Mouse (Mus musculus) gastrocnemius, postnatal 36 days (tissue): Measurements from ENCODE around the gene Lrp1. TPM values are rescaled to one million over a fixed set of nuclear protein-coding genes. Genes with fewer than 3 reads are reported as not detected.

Source experiments
- DNase-seq, 2 experiments: peaks; one replicate each; pipeline ENCODE4 v3.0.0; 2022
- intact Hi-C: fragments of 180-260 bp; cut with DNase I; formaldehyde crosslinking; loops from one replicate; pipeline ENCODE4 v1.15.1; 2025
- total RNA-seq, 2 experiments: library from RNA; stranded (reverse); gene quantifications; 2 replicates each; pipeline ENCODE4 v1.2.3; 2021

Lrp1 gene
- total RNA-seq, 2 experiments from 2014 or later: 48.6 to 49.1 TPM

- intact Hi-C loops: no loop called here
- DNase-seq: no peak
Observed at GRCm38 (mm10) chr10:127570384-127570783, 50.6 kb downstream of the Lrp1 start.

- intact Hi-C loops: no loop called here
- DNase-seq: peak; percentile 47 to 71
Observed at GRCm38 (mm10) chr10:127569450-127569849, 51.5 kb downstream of the Lrp1 start.

- DNase-seq: no peak
- intact Hi-C loops: no loop called here
Observed at GRCm38 (mm10) chr10:127566553-127567326, 54.2 kb downstream of the Lrp1 start.

GRCm38 (mm10) chr10:127564301-127564700 lies 56.6 kb downstream of the Lrp1 start:
- DNase-seq: no peak
- intact Hi-C loops: no loop called here

- DNase-seq: no peak
- intact Hi-C loops: no loop called here
Observed at GRCm38 (mm10) chr10:127563840-127564239, 57.1 kb downstream of the Lrp1 start.

- DNase-seq: no peak
- intact Hi-C loops: no loop called here
Observed at GRCm38 (mm10) chr10:127561145-127561544, 59.8 kb downstream of the Lrp1 start.

GRCm38 (mm10) chr10:127557397-127557796 lies 63.6 kb downstream of the Lrp1 start:
- intact Hi-C loops: no loop called here
- DNase-seq: no peak

GRCm38 (mm10) chr10:127555703-127556102 lies 65.2 kb downstream of the Lrp1 start:
- intact Hi-C loops: no loop called here

GRCm38 (mm10) chr10:127549892-127550291 lies 71.1 kb downstream of the Lrp1 start:
- no peak for DNase-seq

More at GRCm38 (mm10) chr10:127555703-127556102, 65.2 kb downstream of the Lrp1 start:
- DNase-seq: no peak

GRCm38 (mm10) chr10:127548236-127548635 lies 72.7 kb downstream of the Lrp1 start:
- no peak for DNase-seq
- intact Hi-C loops: no loop called here

More at GRCm38 (mm10) chr10:127549892-127550291, 71.1 kb downstream of the Lrp1 start:
- intact Hi-C loops: no loop called here

GRCm38 (mm10) chr10:127546505-127546904 lies 74.4 kb downstream of the Lrp1 start:
- intact Hi-C loops: no loop called here

GRCm38 (mm10) chr10:127544375-127544774 lies 76.6 kb downstream of the Lrp1 start:
- DNase-seq: no peak
- intact Hi-C loops: no loop called here

More at GRCm38 (mm10) chr10:127546505-127546904, 74.4 kb downstream of the Lrp1 start:
- no peak for DNase-seq

GRCm38 (mm10) chr10:127543916-127544315 lies 77.0 kb downstream of the Lrp1 start:
- intact Hi-C loops: no loop called here
- DNase-seq: no peak

GRCm38 (mm10) chr10:127542720-127543119 lies 78.2 kb downstream of the Lrp1 start:
- DNase-seq: no peak
- intact Hi-C loops: no loop called here

GRCm38 (mm10) chr10:127542084-127542483 lies 78.9 kb downstream of the Lrp1 start:
- no peak for DNase-seq
- intact Hi-C loops: no loop called here

- no peak for DNase-seq
- intact Hi-C loops: no loop called here
Observed at GRCm38 (mm10) chr10:127541510-127541909, 79.4 kb downstream of the Lrp1 start.

GRCm38 (mm10) chr10:127537854-127538583 lies 82.9 kb downstream of the Lrp1 start:
- DNase-seq: peak; percentile 72 to 78
- intact Hi-C loops: loop anchor here (2.0 kb wide), 1 partner anchor 57 kb away; no protein-coding TSS in a partner anchor

GRCm38 (mm10) chr10:127536586-127537314 lies 84.2 kb downstream of the Lrp1 start:
- intact Hi-C loops: loop anchor here (1.0 to 2.0 kb wide), 2 partner anchors 23 to 56 kb away; no protein-coding TSS in a partner anchor
- DNase-seq: no peak

- DNase-seq: no peak
- intact Hi-C loops: no loop called here
Observed at GRCm38 (mm10) chr10:127534929-127535384, 86.0 kb downstream of the Lrp1 start.

- intact Hi-C loops: no loop called here
Observed at GRCm38 (mm10) chr10:127534036-127534928, 86.7 kb downstream of the Lrp1 start, which contains the start of gene Nxph4. Nxph4 (minus strand) TSS chr10:127534559.

More at GRCm38 (mm10) chr10:127534036-127534928, 86.7 kb downstream of the Lrp1 start, which contains the start of gene Nxph4:
- DNase-seq: no peak
